Mouse (Mus musculus) embryonic facial prominence, embryonic 10.5 days (tissue): Measurements from ENCODE around the gene Dennd4a. TPM values are rescaled to one million over a fixed set of nuclear protein-coding genes. Genes with fewer than 3 reads are reported as not detected.
A peak's percentile ranks its signal among the peaks of the same experiment; 100 is the strongest.

Source experiments
- DNase-seq: peaks from one replicate; pipeline ENCODE4 v3.0.0-alpha.2; 2017; ENCODE audit warnings: low spot score
- H3K27ac ChIP-seq: fragments of 300-500 bp; sonication (generic); replicated peaks from 2 replicates; pipeline ENCODE4 v1.5.1; 2016; ENCODE audit warnings: mild to moderate bottlenecking
- H3K27me3 ChIP-seq: fragments of 300-500 bp; sonication (generic); replicated peaks from 2 replicates; pipeline ENCODE4 v1.6.1; 2016; ENCODE audit warnings: low read depth, mild to moderate bottlenecking; ENCODE audit not compliant: poor library complexity, severe bottlenecking
- H3K36me3 ChIP-seq: fragments of 300-500 bp; sonication (generic); replicated peaks from 2 replicates; pipeline ENCODE4 v1.6.1; 2016; ENCODE audit warnings: mild to moderate bottlenecking, moderate library complexity
- H3K4me1 ChIP-seq: fragments of 300-500 bp; sonication (generic); 2 replicates; pipeline ENCODE4 v1.6.1; 2016
- H3K4me3 ChIP-seq: fragments of 300-500 bp; sonication (generic); 2 replicates; pipeline ENCODE4 v1.5.1; 2016; ENCODE audit warnings: mild to moderate bottlenecking, moderate library complexity
- H3K9me3 ChIP-seq: fragments of 300-500 bp; sonication (generic); 2 replicates; pipeline ENCODE4 v1.6.1; 2016; ENCODE audit warnings: mild to moderate bottlenecking
- WGBS: fragments of 180-500 bp; shearing (Covaris S2); methylation state at CpG from one replicate; pipeline ENCODE4 v1.1.7; 2016; 5-methylcytosine and 5-hydroxymethylcytosine counted together
- polyA plus RNA-seq: library from polyadenylated mRNA; unstranded; fragments of >200 nt; fragmentation: Nextera tagmentation; extraction: Ambion mirVana; gene quantifications from 2 replicates; pipeline ENCODE4 v1.2.1, GENCODE M21; 2016

The Dennd4a gene
- polyA plus RNA-seq, 1 experiment from 2014 or later: 8.6 TPM

DNA sequence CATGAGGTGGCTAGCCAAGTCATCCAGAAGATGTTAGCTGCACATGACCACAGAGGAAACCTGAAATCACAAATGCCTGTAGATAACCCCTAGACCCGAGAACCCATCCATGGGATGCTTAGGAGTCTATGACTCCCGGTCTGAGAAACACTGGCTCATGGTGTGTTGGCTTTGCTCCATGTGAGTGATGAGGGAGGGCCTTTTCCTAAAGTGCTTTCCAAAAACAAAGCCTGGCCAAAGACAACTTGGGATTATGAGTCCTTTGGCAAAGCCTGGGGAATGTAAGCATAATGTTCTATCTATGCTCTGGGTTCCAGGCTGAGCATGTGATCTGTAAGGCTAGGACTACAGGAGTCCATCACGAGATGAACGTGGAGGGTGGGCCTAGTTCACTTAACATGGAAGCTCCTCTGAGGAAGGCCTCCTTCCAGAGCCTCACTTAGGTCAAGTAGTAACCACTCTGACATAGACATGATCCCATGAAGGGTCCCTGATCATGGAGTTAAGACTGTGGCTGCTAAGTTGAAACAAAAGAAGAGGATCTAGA is 33.6 kb upstream of the Dennd4a start:
- H3K36me3 ChIP-seq: no peaks in the 10 kb centered on the region
- H3K4me1 ChIP-seq: peaks cover 10% of the 10 kb centered on the region
- no peaks in the 10 kb centered on the region for H3K27me3 ChIP-seq
- 93% methylated on average over 4 of the region's 4 CpGs for WGBS
- DNase-seq: no peak
- no peak overlapping the region for H3K4me3 ChIP-seq
- H3K27ac ChIP-seq: no peak overlapping the region
- H3K9me3 ChIP-seq: no peaks in the 10 kb centered on the region

- Histone ChIP-seq H3K4me1 (peaks cover 10% of the 10 kb centered on the region), H3K27me3 (no peaks in the 10 kb centered on the region), H3K4me3 (no peak overlapping the region), H3K27ac (no peak overlapping the region), H3K9me3 (no peaks in the 10 kb centered on the region), H3K36me3 (no peaks in the 10 kb centered on the region)
- WGBS: 95% methylated on average over 1 of the region's 1 CpGs
- DNase-seq: no peak
Observed at GRCm38 (mm10) chr9:64778151-64778550, 33.0 kb upstream of the Dennd4a start.

- peaks cover 6% of the 10 kb centered on the region for H3K4me1 ChIP-seq
- H3K27ac ChIP-seq: no peak overlapping the region
- H3K4me3 ChIP-seq: no peak overlapping the region
- no peaks in the 10 kb centered on the region for H3K36me3 ChIP-seq
- H3K9me3 ChIP-seq: no peaks in the 10 kb centered on the region
- WGBS: 44% methylated on average over 7 of the region's 7 CpGs
- DNase-seq: no peak
- no peaks in the 10 kb centered on the region for H3K27me3 ChIP-seq
Observed at GRCm38 (mm10) chr9:64779628-64780027, 31.5 kb upstream of the Dennd4a start.

DNA sequence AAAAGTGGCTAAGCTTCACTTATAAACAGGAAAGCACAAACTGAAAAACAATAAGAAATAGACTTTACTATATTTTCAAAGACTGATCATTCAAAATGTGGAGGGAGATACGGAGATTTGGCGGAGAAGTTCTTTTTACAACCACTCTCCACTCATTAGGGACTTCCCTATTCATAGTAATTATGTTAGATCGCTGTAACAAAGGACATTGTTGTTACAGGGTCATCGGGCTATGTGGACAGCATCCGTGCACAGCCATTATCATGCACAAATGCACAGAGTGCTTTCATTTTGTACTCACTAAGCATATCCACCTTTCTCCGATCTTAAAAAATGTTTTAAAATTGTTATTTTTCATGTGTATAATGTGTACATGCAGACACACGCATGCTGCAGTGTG is 27.6 kb upstream of the Dennd4a start:
- Histone ChIP-seq H3K36me3 (no peaks in the 10 kb centered on the region), H3K27me3 (no peaks in the 10 kb centered on the region), H3K27ac (no peak overlapping the region), H3K4me3 (no peak overlapping the region), H3K4me1 (no peaks in the 10 kb centered on the region), H3K9me3 (no peaks in the 10 kb centered on the region)
- 81% methylated on average over 7 of the region's 7 CpGs for WGBS
- no peak for DNase-seq

- Histone ChIP-seq H3K27ac (no peak overlapping the region), H3K27me3 (no peaks in the 10 kb centered on the region), H3K36me3 (no peaks in the 10 kb centered on the region), H3K4me3 (no peak overlapping the region), H3K4me1 (no peaks in the 10 kb centered on the region), H3K9me3 (no peaks in the 10 kb centered on the region)
- WGBS: 35% methylated on average over 4 of the region's 4 CpGs
- peak; percentile 71 for DNase-seq
Observed at GRCm38 (mm10) chr9:64784841-64785240, 26.3 kb upstream of the Dennd4a start.

DNA sequence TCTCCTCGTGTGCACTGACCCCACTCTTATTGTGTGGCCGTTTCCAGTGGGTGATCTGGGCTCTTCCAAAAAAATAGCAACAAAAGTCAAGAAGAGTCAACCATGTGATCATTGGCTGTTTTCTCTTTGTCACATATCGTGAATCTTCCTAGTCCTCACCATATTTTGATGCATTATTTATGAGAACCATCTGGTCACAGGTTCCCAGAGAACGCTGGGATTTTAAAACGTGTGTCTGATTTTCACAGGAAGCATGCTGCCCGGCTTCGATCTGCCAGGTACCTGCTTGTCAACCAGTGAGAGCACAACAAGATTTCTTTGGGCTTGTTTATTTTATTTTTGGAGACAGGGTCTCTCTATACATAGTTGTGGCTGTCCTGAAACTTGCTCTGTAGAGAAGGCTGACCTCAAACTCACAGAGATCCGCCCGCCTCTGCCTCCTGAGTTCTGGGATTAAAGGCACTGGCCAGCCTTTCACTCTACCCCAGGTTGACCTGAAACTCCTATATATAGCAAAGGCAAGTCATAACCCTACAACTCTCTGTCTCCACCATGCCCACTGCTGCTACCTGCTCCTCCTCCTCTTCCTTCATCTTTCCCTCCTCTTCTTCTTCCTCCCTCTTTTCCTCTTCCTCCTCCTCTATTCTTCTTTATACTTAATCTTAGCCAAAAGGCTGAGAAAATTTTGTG is 24.8 kb upstream of the Dennd4a start:
- Histone ChIP-seq H3K36me3 (no peaks in the 10 kb centered on the region), H3K4me1 (no peaks in the 10 kb centered on the region), H3K27me3 (no peaks in the 10 kb centered on the region), H3K27ac (no peak overlapping the region), H3K9me3 (no peaks in the 10 kb centered on the region), H3K4me3 (no peak overlapping the region)
- no peak for DNase-seq
- 89% methylated on average over 9 of the region's 9 CpGs for WGBS

GRCm38 (mm10) chr9:64788070-64788469 is 23.1 kb upstream of the Dennd4a start:
- Histone ChIP-seq H3K27me3 (no peaks in the 10 kb centered on the region), H3K27ac (no peak overlapping the region), H3K4me3 (no peak overlapping the region), H3K4me1 (no peaks in the 10 kb centered on the region), H3K36me3 (no peaks in the 10 kb centered on the region), H3K9me3 (no peaks in the 10 kb centered on the region)
- WGBS: 91% methylated on average over 7 of the region's 7 CpGs
- no peak for DNase-seq

DNA sequence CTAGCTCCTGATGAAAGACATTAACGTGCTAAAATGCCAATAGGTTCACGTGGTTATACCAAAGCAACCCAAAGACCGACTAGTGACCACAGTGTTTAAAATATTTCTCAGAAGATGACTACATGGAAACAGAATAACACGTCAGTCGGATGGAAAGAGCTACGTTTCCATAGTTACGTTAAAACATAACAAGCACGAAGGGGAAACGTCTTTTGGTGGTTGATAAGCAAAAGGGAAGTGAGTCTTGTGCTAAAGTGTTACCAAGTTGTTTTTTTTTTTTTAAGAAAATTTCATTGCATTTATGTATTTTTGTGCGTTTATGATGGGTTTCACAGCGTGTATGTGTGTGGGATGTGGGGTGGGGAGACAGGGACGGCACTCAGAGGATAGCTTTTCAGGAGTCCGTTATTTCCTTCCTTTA is 21.8 kb upstream of the Dennd4a start:
- no peak for DNase-seq
- 0 out of 2 replicates have a peak, but pooled peaks cover 4% of the 10 kb centered on the region for H3K4me1 ChIP-seq
- H3K36me3 ChIP-seq: no peaks in the 10 kb centered on the region
- H3K9me3 ChIP-seq: no peaks in the 10 kb centered on the region
- no peak overlapping the region for H3K27ac ChIP-seq
- no peaks in the 10 kb centered on the region for H3K27me3 ChIP-seq
- 82% methylated on average over 13 of the region's 13 CpGs for WGBS
- H3K4me3 ChIP-seq: no peak overlapping the region

- Histone ChIP-seq H3K27me3 (no peaks in the 10 kb centered on the region), H3K27ac (no peak overlapping the region), H3K4me3 (no peak overlapping the region), H3K36me3 (no peaks in the 10 kb centered on the region), H3K9me3 (no peaks in the 10 kb centered on the region), H3K4me1 (0 out of 2 replicates have a peak, but pooled peaks cover 7% of the 10 kb centered on the region)
- 79% methylated on average over 10 of the region's 10 CpGs for WGBS
- DNase-seq: no peak
Observed at GRCm38 (mm10) chr9:64789887-64790400, 21.2 kb upstream of the Dennd4a start.

GRCm38 (mm10) chr9:64790673-64791660 is 20.2 kb upstream of the Dennd4a start:
- H3K27me3 ChIP-seq: no peaks in the 10 kb centered on the region
- 0 out of 2 replicates have a peak, but pooled peaks cover 7% of the 10 kb centered on the region for H3K4me1 ChIP-seq
- no peak overlapping the region for H3K27ac ChIP-seq
- H3K9me3 ChIP-seq: no peaks in the 10 kb centered on the region
- H3K4me3 ChIP-seq: no peak overlapping the region
- DNase-seq: no peak
- WGBS: 89% methylated on average over 7 of the region's 7 CpGs
- H3K36me3 ChIP-seq: no peaks in the 10 kb centered on the region

- no peak overlapping the region for H3K27ac ChIP-seq
- no peak for DNase-seq
- WGBS: 90% methylated on average over 1 of the region's 1 CpGs
- H3K27me3 ChIP-seq: no peaks in the 10 kb centered on the region
- H3K4me1 ChIP-seq: 0 out of 2 replicates have a peak, but pooled peaks cover 7% of the 10 kb centered on the region
- no peaks in the 10 kb centered on the region for H3K9me3 ChIP-seq
- no peaks in the 10 kb centered on the region for H3K36me3 ChIP-seq
- H3K4me3 ChIP-seq: no peak overlapping the region
Observed at GRCm38 (mm10) chr9:64791676-64792075, 19.5 kb upstream of the Dennd4a start.
